In genomic region chr14:103033271-103033823, GRCm38 (mm10) we compare ENCODE assay signal across 9 mouse cellular contexts. TPM values are rescaled to one million over a fixed set of nuclear protein-coding genes. Genes with fewer than 3 reads are reported as not detected.
DNase-seq lines count a peak whose midpoint lies in the region; ATAC-seq and TF ChIP-seq lines count a peak whose summit lies in the region.
"Had no signal": no experiment of that assay in that cellular context is flagged by ENCODE, and none has a peak within 500 bp of the region (broad histone marks: within the 10 kb centered on the region; RNA-seq: fewer than 3 reads in every experiment).

No protein-coding gene starts in this region.

- no peaks in the 10 kb centered on the region for H3K36me3 ChIP-seq in limb, embryonic 15.5 days
- H3K36me3 ChIP-seq in limb, embryonic 10.5 days: no peaks in the 10 kb centered on the region
- no peaks in the 10 kb centered on the region for H3K36me3 ChIP-seq in embryonic facial prominence, embryonic 14.5 days (ENCODE audit: control insufficient read depth, insufficient read depth, low read length)
- H3K36me3 ChIP-seq in kidney, postnatal 0 days (ENCODE audit: insufficient read depth, low read length): no peaks in the 10 kb centered on the region
- H3K36me3 ChIP-seq: G1E had no signal

- H3K27me3 ChIP-seq in limb, embryonic 15.5 days: no peaks in the 10 kb centered on the region
- H3K27me3 ChIP-seq in limb, embryonic 10.5 days (ENCODE audit: low read depth, poor library complexity, severe bottlenecking): no peaks in the 10 kb centered on the region
- H3K27me3 ChIP-seq in embryonic facial prominence, embryonic 14.5 days (replicated peaks; ENCODE audit: control insufficient read depth, insufficient read depth, low read length): no peaks in the 10 kb centered on the region
- H3K27me3 ChIP-seq in kidney, postnatal 0 days (ENCODE audit: insufficient read depth, low read length): no peaks in the 10 kb centered on the region
- H3K27me3 ChIP-seq in cerebellum, adult 2 months (ENCODE audit: control insufficient read depth, insufficient read depth, low read length): no peaks in the 10 kb centered on the region

- H3K4me2 ChIP-seq in limb, embryonic 15.5 days: no peak overlapping the region
- H3K4me2 ChIP-seq in embryonic facial prominence, embryonic 14.5 days (ENCODE audit: low read depth, low read length): no peak overlapping the region
- no peak overlapping the region for H3K4me2 ChIP-seq in kidney, postnatal 0 days (ENCODE audit: low read length)

- TF ChIP-seq POLR2A in cerebellum, adult 2 months (IDR thresholded peaks at IDR 0.05; ENCODE audit: borderline replicate concordance, insufficient read depth, low read length): no peak

- no peak overlapping the region for H3K4me3 ChIP-seq in limb, embryonic 15.5 days
- no peak overlapping the region for H3K4me3 ChIP-seq in limb, embryonic 10.5 days
- H3K4me3 ChIP-seq in embryonic facial prominence, embryonic 14.5 days (ENCODE audit: low read depth, low read length): no peak overlapping the region
- H3K4me3 ChIP-seq in kidney, postnatal 0 days (replicated peaks; ENCODE audit: low read depth, low read length): no peak overlapping the region
- no peak overlapping the region for H3K4me3 ChIP-seq in cerebellum, adult 2 months (replicated peaks; ENCODE audit: insufficient read depth, low read depth, low read length)

- H3K27ac ChIP-seq in limb, embryonic 15.5 days: 0 out of 2 replicates have a peak overlapping the region, but pooled peaks have one; percentile 3
- no peak overlapping the region for H3K27ac ChIP-seq in limb, embryonic 10.5 days
- H3K27ac ChIP-seq in embryonic facial prominence, embryonic 14.5 days (replicated peaks; ENCODE audit: low read depth, low read length): no peak overlapping the region
- H3K27ac ChIP-seq in kidney, postnatal 0 days: peak overlapping the region; percentile 62; the same call in 1 of the 2 replicates
- H3K27ac ChIP-seq in cerebellum, adult 2 months (ENCODE audit: insufficient read depth, low read length): no peak overlapping the region

- WGBS in limb, embryonic 15.5 days: 70% methylated on average over 10 of the region's 10 CpGs
- 82% methylated on average over 10 of the region's 10 CpGs for WGBS in limb, embryonic 10.5 days
- WGBS in embryonic facial prominence, embryonic 14.5 days: 71% methylated on average over 10 of the region's 10 CpGs
- WGBS in kidney, postnatal 0 days: 42% methylated on average over 10 of the region's 10 CpGs
- WGBS in cerebellum, adult 2 months: 83% methylated on average over 10 of the region's 10 CpGs

- intact Hi-C loops in left cerebral cortex, postnatal 36 days (cut with DNase I): no loop called here

- no peak for DNase-seq in limb, embryonic 10.5 days (ENCODE audit: low spot score)
- peak; percentile 27 for DNase-seq in embryonic facial prominence, embryonic 14.5 days (ENCODE audit: low spot score)
- DNase-seq in kidney, postnatal 0 days (ENCODE audit: low spot score): peak; percentile 55
- DNase-seq in naive thymus-derived CD4-positive, alpha-beta T cell, adult 2 months (ENCODE audit: low read depth): peak; percentile 34
- no peak for DNase-seq in cerebellum, adult 2 months
- DNase-seq in left cerebral cortex, postnatal 36 days (ENCODE audit: low spot score in 2 of 2): no peak

- H3K9ac ChIP-seq in limb, embryonic 15.5 days: no peak overlapping the region
- H3K9ac ChIP-seq in embryonic facial prominence, embryonic 14.5 days (ENCODE audit: low read depth, low read length): no peak overlapping the region
- H3K9ac ChIP-seq in kidney, postnatal 0 days (ENCODE audit: low read depth, low read length): no peak overlapping the region

- TF ChIP-seq CTCF in kidney, postnatal 0 days (IDR thresholded peaks at IDR 0.05; ENCODE audit: low read depth): no peak
- TF ChIP-seq CTCF in cerebellum, adult 2 months (IDR thresholded peaks at IDR 0.05; ENCODE audit: borderline replicate concordance, insufficient read depth, low read depth, low read length): no peak

- no peaks in the 10 kb centered on the region for H3K9me3 ChIP-seq in limb, embryonic 15.5 days
- no peaks in the 10 kb centered on the region for H3K9me3 ChIP-seq in limb, embryonic 10.5 days (replicated peaks)
- H3K9me3 ChIP-seq in embryonic facial prominence, embryonic 14.5 days (ENCODE audit: control insufficient read depth, low read length): no peaks in the 10 kb centered on the region
- H3K9me3 ChIP-seq in kidney, postnatal 0 days (replicated peaks; ENCODE audit: low read length): no peaks in the 10 kb centered on the region
- H3K9me3 ChIP-seq: G1E had no signal

- ATAC-seq in limb, embryonic 15.5 days (ENCODE audit: insufficient number of reproducible peaks, low FRiP score, low TSS enrichment, low read depth): no peak
- ATAC-seq in embryonic facial prominence, embryonic 14.5 days (ENCODE audit: low read depth): no peak; the same call in 1 of the 2 replicates
- peak; percentile 33; the same call in 1 of the 2 replicates for ATAC-seq in kidney, postnatal 0 days (replicated peaks; ENCODE audit: low FRiP score, low read depth)
- ATAC-seq in erythroblast, adult 5-6 weeks (replicated peaks; ENCODE audit: low FRiP score, poor library complexity, severe bottlenecking): no peak

- H3K4me1 ChIP-seq in limb, embryonic 15.5 days: no peaks in the 10 kb centered on the region
- no peaks in the 10 kb centered on the region for H3K4me1 ChIP-seq in limb, embryonic 10.5 days
- H3K4me1 ChIP-seq in embryonic facial prominence, embryonic 14.5 days (ENCODE audit: control insufficient read depth, insufficient read depth, low read length): no peaks in the 10 kb centered on the region
- H3K4me1 ChIP-seq in kidney, postnatal 0 days (replicated peaks; ENCODE audit: insufficient read depth, low read length): no peaks in the 10 kb centered on the region
- H3K4me1 ChIP-seq in cerebellum, adult 2 months (ENCODE audit: control insufficient read depth, insufficient read depth, low read length): no peaks in the 10 kb centered on the region

RNA-seq across cellular contexts. Expression of gene Acod1, which starts 13.4 kb away (rescaled TPM):
- not detected in 2 replicates for polyA plus RNA-seq in limb, embryonic 15.5 days (2015; fragmentation: Nextera tagmentation; extraction: Ambion mirVana)
- polyA plus RNA-seq in limb, embryonic 10.5 days (2016; fragmentation: Nextera tagmentation; extraction: Ambion mirVana): not detected in 2 replicates
- 0.06 TPM in 1 of 2 replicates, not detected in the other for polyA plus RNA-seq in embryonic facial prominence, embryonic 14.5 days (2014; fragmentation: Nextera tagmentation; extraction: Ambion mirVana)
- polyA plus RNA-seq in kidney, postnatal 0 days (2015; fragmentation: Nextera tagmentation; extraction: Ambion mirVana): not detected in 2 replicates
- 2.7 TPM in 1 of 2 replicates, not detected in the other for total RNA-seq in erythroblast, adult 5-6 weeks (2015; ENCODE audit: low replicate concordance)
- 0.17 and 1.3 TPM in 2 replicates for total RNA-seq in erythroblast, adult 5-6 weeks (2017; ENCODE audit: low replicate concordance)
- polyA plus RNA-seq in cerebellum, adult 2 months (2012; rRNA removed): 0.10 TPM in 1 of 2 replicates, not detected in the other
- total RNA-seq in left cerebral cortex, postnatal 36 days (2021): not detected
- polyA plus RNA-seq: G1E had no signal

RNA-seq across cellular contexts. Expression of gene Cln5, which starts 36.7 kb away (rescaled TPM):
- 33.5 and 35.2 TPM in 2 replicates for polyA plus RNA-seq in limb, embryonic 15.5 days (2015; fragmentation: Nextera tagmentation; extraction: Ambion mirVana)
- polyA plus RNA-seq in limb, embryonic 10.5 days (2016; fragmentation: Nextera tagmentation; extraction: Ambion mirVana): 22.3 and 26.5 TPM in 2 replicates
- polyA plus RNA-seq in embryonic facial prominence, embryonic 14.5 days (2014; fragmentation: Nextera tagmentation; extraction: Ambion mirVana): 34.3 and 34.9 TPM in 2 replicates
- polyA plus RNA-seq in kidney, postnatal 0 days (2015; fragmentation: Nextera tagmentation; extraction: Ambion mirVana): 32.7 and 36.2 TPM in 2 replicates
- 18.8 and 20.9 TPM in 2 replicates for total RNA-seq in erythroblast, adult 5-6 weeks (2015; ENCODE audit: low replicate concordance)
- 21.9 and 22.2 TPM in 2 replicates for total RNA-seq in erythroblast, adult 5-6 weeks (2017; ENCODE audit: low replicate concordance)
- 25.8 and 27.9 TPM in 2 replicates for polyA plus RNA-seq in cerebellum, adult 2 months (2012; rRNA removed)
- total RNA-seq in left cerebral cortex, postnatal 36 days (2021): 1 to 10 TPM; 8.6 TPM

RNA-seq across cellular contexts. Expression of gene Kctd12, which starts 50.9 kb away (rescaled TPM):
- 34.5 and 50.6 TPM in 2 replicates for polyA plus RNA-seq in limb, embryonic 15.5 days (2015; fragmentation: Nextera tagmentation; extraction: Ambion mirVana)
- 5.3 and 8.2 TPM in 2 replicates for polyA plus RNA-seq in limb, embryonic 10.5 days (2016; fragmentation: Nextera tagmentation; extraction: Ambion mirVana)
- polyA plus RNA-seq in embryonic facial prominence, embryonic 14.5 days (2014; fragmentation: Nextera tagmentation; extraction: Ambion mirVana): 69.7 and 74.4 TPM in 2 replicates
- 8.6 and 8.7 TPM in 2 replicates for polyA plus RNA-seq in kidney, postnatal 0 days (2015; fragmentation: Nextera tagmentation; extraction: Ambion mirVana)
- 40.2 and 87.6 TPM in 2 replicates for total RNA-seq in erythroblast, adult 5-6 weeks (2015; ENCODE audit: low replicate concordance)
- 21.2 and 30.0 TPM in 2 replicates for total RNA-seq in erythroblast, adult 5-6 weeks (2017; ENCODE audit: low replicate concordance)
- polyA plus RNA-seq in cerebellum, adult 2 months (2012; rRNA removed): 45.8 and 49.4 TPM in 2 replicates
- 10 to 100 TPM; 42.4 to 48.6 TPM for total RNA-seq in left cerebral cortex, postnatal 36 days (2021)

Comparison
In these comparisons a context has a peak if more than half of its experiments do, and no peak if none do; other contexts are left out.
1. H3K27ac ChIP-seq: peak in limb, embryonic 15.5 days (single experiment) and kidney, postnatal 0 days (single experiment); none in limb, embryonic 10.5 days (single experiment), embryonic facial prominence, embryonic 14.5 days (single experiment) and cerebellum, adult 2 months (single experiment).
2. DNase-seq: peak in embryonic facial prominence, embryonic 14.5 days (single experiment), kidney, postnatal 0 days (single experiment) and naive thymus-derived CD4-positive, alpha-beta T cell, adult 2 months (single experiment); none in limb, embryonic 10.5 days (single experiment), cerebellum, adult 2 months (0 of 2) and left cerebral cortex, postnatal 36 days (0 of 2).